Mouse (Mus musculus) embryonic facial prominence, embryonic 13.5 days (tissue): Measurements from ENCODE around the gene Mad1l1. TPM values are rescaled to one million over a fixed set of nuclear protein-coding genes. Genes with fewer than 3 reads are reported as not detected.

Experiments used
- ATAC-seq: fragments of 200-750 bp; cut with Nextera tagmentation; 2 replicates; pipeline ENCODE4 v1.8.0; 2017; ENCODE audit warnings: low read depth; ENCODE audit not compliant: insufficient number of reproducible peaks, insufficient read depth, low FRiP score, low TSS enrichment
- H3K27ac ChIP-seq: fragments of 300-500 bp; sonication (generic); 2 replicates; pipeline ENCODE4 v1.5.1; 2015; ENCODE audit warnings: moderate library complexity, mild to moderate bottlenecking, inconsistent platforms
- H3K27me3 ChIP-seq: fragments of 300-500 bp; sonication (generic); 2 replicates; pipeline ENCODE4 v1.6.1; 2015; ENCODE audit warnings: mild to moderate bottlenecking, inconsistent platforms
- H3K36me3 ChIP-seq: fragments of 300-500 bp; sonication (generic); 2 replicates; pipeline ENCODE4 v1.6.1; 2015; ENCODE audit warnings: mild to moderate bottlenecking, inconsistent platforms
- H3K4me1 ChIP-seq: fragments of 300-500 bp; sonication (generic); 2 replicates; pipeline ENCODE4 v1.6.1; 2015; ENCODE audit warnings: inconsistent platforms
- H3K4me2 ChIP-seq: fragments of 300-500 bp; sonication (generic); 2 replicates; pipeline ENCODE4 v1.6.1; 2015; ENCODE audit warnings: moderate library complexity, mild to moderate bottlenecking, inconsistent platforms
- H3K4me3 ChIP-seq: fragments of 300-500 bp; sonication (generic); 2 replicates; pipeline ENCODE4 v1.5.1; 2015; ENCODE audit warnings: mild to moderate bottlenecking, inconsistent platforms
- H3K9ac ChIP-seq: fragments of 300-500 bp; sonication (generic); 2 replicates; pipeline ENCODE4 v1.6.1; 2015; ENCODE audit warnings: mild to moderate bottlenecking, inconsistent platforms
- H3K9me3 ChIP-seq: fragments of 300-500 bp; sonication (generic); 2 replicates; pipeline ENCODE4 v1.6.1; 2016; ENCODE audit warnings: inconsistent platforms
- WGBS: fragments of 180-500 bp; shearing (Covaris S2); methylation state at CpG from one replicate; pipeline ENCODE4 v1.1.7; 2015; ENCODE audit warnings: mixed read lengths; 5-methylcytosine and 5-hydroxymethylcytosine counted together
- polyA plus RNA-seq: library from polyadenylated mRNA; unstranded; fragments of >200 nt; fragmentation: Nextera tagmentation; extraction: Ambion mirVana; gene quantifications from 2 replicates; pipeline ENCODE4 v1.2.1, GENCODE M21; 2015

Gene Mad1l1
- polyA plus RNA-seq, 1 experiment from 2014 or later, result 58.1 TPM

GRCm38 (mm10) chr5:140349882-140350281, 28.5 kb upstream of the Mad1l1 start:
- H3K27ac ChIP-seq, result no peak overlapping the region
- no peaks in the 10 kb centered on the region for H3K9me3 ChIP-seq
- no peak overlapping the region for H3K9ac ChIP-seq
- ATAC-seq, result no peak
- no peak overlapping the region for H3K4me3 ChIP-seq
- H3K4me1 ChIP-seq, result no peaks in the 10 kb centered on the region
- peaks cover 61% of the 10 kb centered on the region for H3K36me3 ChIP-seq
- no peak overlapping the region for H3K4me2 ChIP-seq
- no peaks in the 10 kb centered on the region for H3K27me3 ChIP-seq
- 94% methylated on average over 9 of the region's 9 CpGs for WGBS

- H3K27me3 ChIP-seq, result no peaks in the 10 kb centered on the region
Observed at GRCm38 (mm10) chr5:140346050-140346449, 24.7 kb upstream of the Mad1l1 start.

DNA sequence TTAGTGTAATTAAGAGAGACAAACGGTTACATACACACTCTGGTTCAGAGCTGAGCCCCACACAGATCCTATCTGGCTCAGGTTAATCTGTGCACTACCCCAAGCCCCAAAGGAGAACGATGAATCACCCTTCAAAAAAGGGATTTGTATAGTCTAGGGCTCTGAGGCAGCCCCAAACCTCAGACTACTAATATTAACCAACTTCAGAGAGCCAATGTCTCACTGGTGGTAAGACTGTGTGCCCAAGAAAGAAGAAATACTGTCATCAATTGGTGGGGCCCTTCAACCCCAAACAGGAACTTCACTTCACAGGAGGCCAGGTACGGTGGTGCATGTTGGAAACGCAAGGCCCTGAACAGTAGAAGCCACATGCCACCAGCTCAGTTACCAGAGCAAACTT, 23.9 kb upstream of the Mad1l1 start:
- Histone ChIP-seq H3K27me3 (no peaks in the 10 kb centered on the region), H3K9ac (no peak overlapping the region), H3K27ac (no peak overlapping the region), H3K4me2 (no peak overlapping the region), H3K4me3 (no peak overlapping the region), H3K36me3 (peaks cover 57% of the 10 kb centered on the region), H3K9me3 (no peaks in the 10 kb centered on the region), H3K4me1 (no peaks in the 10 kb centered on the region)
- no peak for ATAC-seq
- 88% methylated on average over 4 of the region's 4 CpGs for WGBS

More at GRCm38 (mm10) chr5:140346050-140346449, 24.7 kb upstream of the Mad1l1 start:
- Histone ChIP-seq H3K4me1 (no peaks in the 10 kb centered on the region), H3K4me3 (no peak overlapping the region), H3K4me2 (no peak overlapping the region), H3K27ac (no peak overlapping the region), H3K36me3 (peaks cover 54% of the 10 kb centered on the region), H3K9ac (no peak overlapping the region), H3K9me3 (no peaks in the 10 kb centered on the region)
- WGBS, result 71% methylated on average over 1 of the region's 1 CpGs
- no peak for ATAC-seq

DNA sequence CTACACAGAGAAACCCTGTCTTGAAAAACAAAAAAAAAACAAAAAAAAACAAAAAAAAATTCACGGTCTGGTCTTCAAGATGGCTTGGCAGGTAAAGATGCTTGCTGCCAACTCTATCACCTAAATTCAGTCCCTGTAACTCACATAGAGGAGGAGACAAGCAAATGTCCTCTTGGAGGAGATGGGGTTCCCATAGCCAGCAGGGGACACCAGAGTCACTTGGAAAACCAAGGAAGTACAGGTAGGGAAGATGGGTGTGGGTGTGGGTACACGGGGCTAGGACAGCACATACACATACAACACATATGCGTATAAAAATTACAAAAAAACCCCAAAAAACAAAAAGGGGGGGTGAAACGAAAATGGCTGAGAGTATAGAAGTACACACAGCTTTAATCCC, 21.5 kb upstream of the Mad1l1 start:
- no peaks in the 10 kb centered on the region for H3K4me1 ChIP-seq
- WGBS, result 84% methylated on average over 4 of the region's 4 CpGs
- H3K9ac ChIP-seq, result no peak overlapping the region
- no peak for ATAC-seq
- H3K27ac ChIP-seq, result no peak overlapping the region
- no peaks in the 10 kb centered on the region for H3K9me3 ChIP-seq
- H3K4me3 ChIP-seq, result no peak overlapping the region
- H3K36me3 ChIP-seq, result peaks cover 81% of the 10 kb centered on the region
- H3K27me3 ChIP-seq, result no peaks in the 10 kb centered on the region
- H3K4me2 ChIP-seq, result no peak overlapping the region

DNA sequence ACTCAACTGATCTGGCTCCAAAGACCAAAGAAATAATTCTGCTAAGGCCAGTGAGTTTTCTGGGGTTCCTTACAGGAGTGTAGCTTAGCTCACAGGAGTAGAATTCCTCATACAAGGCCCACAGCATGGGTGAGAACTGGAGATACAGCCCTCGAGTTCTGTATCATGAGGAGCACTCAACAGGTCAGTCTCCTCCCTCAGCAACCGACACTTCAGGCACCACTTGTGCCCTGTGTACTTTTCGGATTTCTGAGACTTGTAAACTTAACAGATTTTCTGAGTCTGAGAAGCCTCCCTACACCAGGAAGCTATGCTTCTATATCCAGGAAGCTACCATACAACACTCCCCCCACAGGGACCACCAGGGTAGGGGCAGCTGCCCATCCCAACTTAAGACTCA, 18.5 kb upstream of the Mad1l1 start:
- WGBS, result 90% methylated on average over 3 of the region's 3 CpGs
- peaks cover 67% of the 10 kb centered on the region for H3K36me3 ChIP-seq

DNA sequence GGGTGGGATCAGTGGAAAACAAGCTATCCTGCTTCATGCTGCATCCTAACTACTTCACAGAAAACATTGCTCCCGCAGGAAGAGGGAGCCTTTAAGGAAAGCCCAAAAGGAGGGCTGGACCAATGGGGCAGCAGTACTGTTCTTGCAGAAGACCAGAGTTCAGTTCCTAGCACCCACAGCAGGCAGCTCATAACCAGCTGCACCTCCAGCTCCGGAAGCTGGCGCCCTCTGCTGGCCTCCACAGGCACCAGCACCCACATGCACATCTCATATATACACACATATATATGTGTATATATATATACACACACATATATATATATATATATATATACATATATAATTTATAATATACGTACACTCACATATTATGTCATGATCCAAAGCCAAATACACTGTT, 17.4 kb upstream of the Mad1l1 start:
- no peak for ATAC-seq

More for the DNA sequence above, 18.5 kb upstream of the Mad1l1 start:
- Histone ChIP-seq H3K27ac (no peak overlapping the region), H3K4me1 (no peaks in the 10 kb centered on the region), H3K4me2 (no peak overlapping the region), H3K4me3 (no peak overlapping the region), H3K27me3 (no peaks in the 10 kb centered on the region), H3K9ac (no peak overlapping the region), H3K9me3 (no peaks in the 10 kb centered on the region)
- no peak for ATAC-seq

DNA sequence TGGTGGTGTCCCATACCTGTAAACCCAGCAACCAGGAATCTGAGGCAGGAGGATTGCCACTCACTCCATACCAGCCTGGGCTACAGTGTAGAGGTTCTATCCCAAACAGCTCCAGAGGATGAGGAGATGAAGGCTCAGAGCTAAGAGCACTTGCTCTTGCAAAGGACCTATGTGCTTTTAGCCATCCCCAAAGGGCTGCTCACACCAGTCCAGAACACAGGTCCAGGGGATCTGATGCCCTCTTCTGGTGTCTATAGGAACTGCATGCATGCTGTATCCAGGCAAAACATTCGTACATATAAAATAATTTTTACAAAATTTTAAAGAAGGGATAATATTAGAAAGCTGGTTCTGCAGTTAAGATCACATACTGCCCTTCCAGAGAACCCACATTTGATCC, 15.3 kb upstream of the Mad1l1 start:
- Histone ChIP-seq H3K9ac (no peak overlapping the region), H3K9me3 (no peaks in the 10 kb centered on the region), H3K27ac (no peak overlapping the region), H3K4me2 (no peak overlapping the region), H3K36me3 (peaks cover 48% of the 10 kb centered on the region), H3K4me3 (no peak overlapping the region), H3K27me3 (no peaks in the 10 kb centered on the region), H3K4me1 (peaks cover 5% of the 10 kb centered on the region; the same call in 1 of the 2 replicates)
- ATAC-seq, result no peak
- WGBS, result 83% methylated on average over 1 of the region's 1 CpGs

More for the DNA sequence above, 17.4 kb upstream of the Mad1l1 start:
- Histone ChIP-seq H3K4me3 (no peak overlapping the region), H3K9ac (no peak overlapping the region), H3K4me2 (no peak overlapping the region), H3K4me1 (no peaks in the 10 kb centered on the region), H3K9me3 (no peaks in the 10 kb centered on the region), H3K36me3 (peaks cover 60% of the 10 kb centered on the region), H3K27ac (no peak overlapping the region), H3K27me3 (no peaks in the 10 kb centered on the region)
- 92% methylated on average over 4 of the region's 4 CpGs for WGBS

- peaks cover 40% of the 10 kb centered on the region for H3K36me3 ChIP-seq
- H3K27ac ChIP-seq, result no peak overlapping the region
- no peak overlapping the region for H3K4me3 ChIP-seq
Observed at GRCm38 (mm10) chr5:140333631-140334030, 12.3 kb upstream of the Mad1l1 start.

GRCm38 (mm10) chr5:140332519-140332918, 11.2 kb upstream of the Mad1l1 start:
- no peaks in the 10 kb centered on the region for H3K9me3 ChIP-seq
- H3K27ac ChIP-seq, result no peak overlapping the region; the same call in 1 of the 2 replicates
- H3K4me3 ChIP-seq, result peak overlapping the region; percentile 70
- H3K27me3 ChIP-seq, result no peaks in the 10 kb centered on the region
- peaks cover 40% of the 10 kb centered on the region for H3K36me3 ChIP-seq
- 48% methylated on average over 4 of the region's 4 CpGs for WGBS
- peak overlapping the region; percentile 90 for H3K4me2 ChIP-seq
- no peak overlapping the region for H3K9ac ChIP-seq
- ATAC-seq, result no peak
- H3K4me1 ChIP-seq, result peaks cover 16% of the 10 kb centered on the region

More at GRCm38 (mm10) chr5:140333631-140334030, 12.3 kb upstream of the Mad1l1 start:
- no peaks in the 10 kb centered on the region for H3K9me3 ChIP-seq
- 21% methylated on average over 2 of the region's 2 CpGs for WGBS
- peaks cover 16% of the 10 kb centered on the region for H3K4me1 ChIP-seq
- H3K27me3 ChIP-seq, result no peaks in the 10 kb centered on the region
- H3K9ac ChIP-seq, result no peak overlapping the region
- H3K4me2 ChIP-seq, result no peak overlapping the region
- ATAC-seq, result no peak

DNA sequence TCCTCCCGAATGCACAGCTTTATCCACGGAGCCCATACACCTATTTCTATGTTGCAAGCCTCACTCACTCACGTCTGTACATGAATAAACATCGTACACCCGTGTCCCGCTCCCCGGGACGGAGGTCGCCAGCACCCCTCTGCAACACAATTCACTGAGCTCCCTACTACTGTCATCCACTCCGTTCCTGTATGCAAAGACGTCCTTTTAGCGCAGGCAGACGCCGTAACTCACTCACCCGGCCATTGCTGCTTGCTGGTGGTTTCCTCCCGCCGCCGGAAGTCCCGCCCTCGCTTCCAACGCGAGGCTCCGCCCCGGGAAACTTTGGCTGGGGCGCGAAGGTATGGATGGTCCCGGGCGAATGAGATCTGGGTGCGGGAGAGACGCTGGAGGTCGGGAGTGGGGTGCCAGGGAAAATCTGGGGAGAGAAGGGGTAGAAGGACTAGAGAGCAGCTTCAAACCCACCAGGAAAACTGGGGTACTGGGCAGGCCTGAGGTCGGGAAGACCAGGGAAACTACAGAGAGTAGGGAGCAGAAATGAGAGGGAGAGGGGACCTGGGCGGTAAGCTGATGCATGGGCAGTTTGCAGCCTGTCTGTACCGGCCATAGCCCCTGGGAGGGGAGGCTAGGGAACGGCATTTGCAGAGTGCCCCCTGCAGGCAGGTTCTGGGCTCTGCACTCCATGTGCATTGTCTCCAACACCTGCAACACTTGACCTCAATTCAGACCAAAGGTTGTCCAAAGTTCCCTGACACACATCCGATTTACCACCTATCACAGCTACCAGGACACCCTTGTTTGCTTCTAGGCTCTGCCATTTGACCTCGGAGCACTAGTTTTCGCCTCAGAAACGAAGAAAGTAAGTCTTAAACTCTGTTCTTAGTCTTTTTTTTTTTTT, 10.5 kb upstream of the Mad1l1 start, which contains the start of gene Mrm2:
Mrm2 (minus strand) TSS at position 284 of the 898 bp plus-strand sequence.
- peak; percentile 77 for ATAC-seq
- Histone ChIP-seq H3K4me3 (peak within 1 kb of the TSS; percentile 70), H3K4me1 (peaks cover 16% of the 10 kb centered on the region), H3K36me3 (peaks cover 40% of the 10 kb centered on the region), H3K9me3 (no peaks in the 10 kb centered on the region), H3K27me3 (no peaks in the 10 kb centered on the region), H3K27ac (peak within 1 kb of the TSS; percentile 86), H3K9ac (peak within 1 kb of the TSS; percentile 85), H3K4me2 (peak within 1 kb of the TSS; percentile 90)
- under 1% methylated on average over 39 of the region's 39 CpGs for WGBS

DNA sequence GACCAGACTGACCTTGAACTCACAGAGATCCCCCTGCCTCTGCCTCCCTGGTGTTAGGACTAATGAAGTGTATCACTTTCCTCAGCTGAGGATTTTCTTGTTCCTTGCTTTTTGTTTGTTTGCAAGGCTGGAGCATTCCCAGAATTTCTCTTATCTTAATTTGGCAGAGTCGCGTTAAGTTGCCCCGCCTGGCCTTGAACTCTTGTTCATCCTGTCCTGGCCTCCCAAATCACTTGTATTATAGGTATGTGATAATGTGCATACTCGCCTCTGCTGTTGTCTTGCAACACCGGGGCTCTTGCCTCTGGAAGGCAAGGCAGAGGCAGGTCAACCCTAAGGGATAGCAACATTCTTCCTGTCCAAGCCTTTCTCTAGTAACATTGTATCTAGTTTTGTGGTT, 2.7 kb upstream of the Mad1l1 start:
- H3K4me1 ChIP-seq, result peaks cover 14% of the 10 kb centered on the region
- H3K9me3 ChIP-seq, result no peaks in the 10 kb centered on the region
- H3K27me3 ChIP-seq, result no peaks in the 10 kb centered on the region
- no peak for ATAC-seq
- no peak overlapping the region for H3K27ac ChIP-seq
- H3K36me3 ChIP-seq, result peaks cover 23% of the 10 kb centered on the region
- H3K9ac ChIP-seq, result no peak overlapping the region
- H3K4me2 ChIP-seq, result no peak overlapping the region
- no peak overlapping the region for H3K4me3 ChIP-seq
- WGBS, result 92% methylated on average over 5 of the region's 5 CpGs
